Mouse (Mus musculus) small intestine, adult 2 months (tissue): ENCODE data around the gene Qsox1. TPM values are rescaled to one million over a fixed set of nuclear protein-coding genes. Genes with fewer than 3 reads are reported as not detected.
A peak's percentile ranks its signal among the peaks of the same experiment; 100 is the strongest.

ENCODE experiments used
- H3K27ac ChIP-seq: fragments of 200-500 bp; 2 replicates; pipeline ENCODE4 v1.5.1; 2012; ENCODE audit warnings: low read depth, low read length, control low read depth, inconsistent platforms; ENCODE audit not compliant: insufficient read depth
- H3K27me3 ChIP-seq: fragments of 200-500 bp; 2 replicates; pipeline ENCODE4 v1.6.1; 2012; ENCODE audit warnings: mild to moderate bottlenecking, moderate library complexity, low read length, inconsistent platforms; ENCODE audit not compliant: control insufficient read depth, insufficient read depth
- H3K36me3 ChIP-seq: fragments of 200-500 bp; 2 replicates; pipeline ENCODE4 v1.6.1; 2012; ENCODE audit warnings: mild to moderate bottlenecking, low read length, control low read depth, inconsistent platforms; ENCODE audit not compliant: control insufficient read depth, insufficient read depth
- H3K4me1 ChIP-seq: fragments of 200-500 bp; 2 replicates; pipeline ENCODE4 v1.6.1; 2012; ENCODE audit warnings: low read length, inconsistent platforms, mixed read lengths; ENCODE audit not compliant: control insufficient read depth, insufficient read depth, insufficient read length
- H3K4me3 ChIP-seq: fragments of 200-500 bp; 2 replicates; pipeline ENCODE4 v1.5.1; 2012; ENCODE audit warnings: low read depth, mild to moderate bottlenecking, control low read depth, inconsistent platforms, low read length, moderate library complexity
- CTCF ChIP-seq: fragments of 200-500 bp; IDR thresholded peaks from 2 replicates; pipeline ENCODE4 v1.5.1; 2012; ENCODE audit warnings: low read depth, mild to moderate bottlenecking, control low read depth, inconsistent platforms, low read length, moderate library complexity, mixed read lengths; ENCODE audit not compliant: insufficient replicate concordance, insufficient read length; ENCODE audit errors: extremely low read depth
- POLR2A ChIP-seq: fragments of 200-500 bp; IDR thresholded peaks from 2 replicates; pipeline ENCODE4 v1.6.1; 2012; ENCODE audit warnings: low read depth, mild to moderate bottlenecking, control low read depth, inconsistent platforms, low read length, moderate library complexity
- WGBS: fragments of 180-500 bp; shearing (Covaris S2); methylation state at CpG from one replicate; pipeline ENCODE4 v1.1.7; 2018; 5-methylcytosine and 5-hydroxymethylcytosine counted together
- polyA plus RNA-seq: library from polyadenylated mRNA; depleted of rRNA; stranded (reverse); fragments of >200 nt; gene quantifications from 2 replicates; pipeline ENCODE4 v1.2.3, GENCODE M21; 2012

Gene Qsox1
- polyA plus RNA-seq, 1 experiment, result 77.8 TPM

- H3K27ac ChIP-seq, result no peak overlapping the region
- no peaks in the 10 kb centered on the region for H3K4me1 ChIP-seq
- WGBS, result 63% methylated on average over 9 of the region's 9 CpGs
- peaks cover 22% of the 10 kb centered on the region for H3K27me3 ChIP-seq
- H3K36me3 ChIP-seq, result no peaks in the 10 kb centered on the region
- H3K4me3 ChIP-seq, result no peak overlapping the region
- no peak for TF ChIP-seq POLR2A
- no peak for TF ChIP-seq CTCF
These were observed 59.3 kb downstream of the Qsox1 start for GRCm38 (mm10) chr1:155753411-155753810.

- no peak within 1 kb of the TSS for H3K27ac ChIP-seq
- peaks cover 22% of the 10 kb centered on the region for H3K27me3 ChIP-seq
- H3K36me3 ChIP-seq, result no peaks in the 10 kb centered on the region
- H3K4me1 ChIP-seq, result no peaks in the 10 kb centered on the region
- no peak within 1 kb of the TSS for H3K4me3 ChIP-seq
- 69% methylated on average over 6 of the region's 6 CpGs for WGBS
- no peak for TF ChIP-seq POLR2A
- TF ChIP-seq CTCF, result no peak
These were observed 61.0 kb downstream of the Qsox1 start, which contains the start of gene Lhx4 for GRCm38 (mm10) chr1:155751484-155752255. Lhx4 (minus strand) TSS chr1:155751684.

- TF ChIP-seq CTCF (no peak), POLR2A (no peak)
- Histone ChIP-seq H3K4me1 (no peaks in the 10 kb centered on the region), H3K27ac (no peak overlapping the region), H3K27me3 (peaks cover 30% of the 10 kb centered on the region), H3K4me3 (no peak overlapping the region), H3K36me3 (no peaks in the 10 kb centered on the region)
- WGBS, result 30% methylated on average over 11 of the region's 11 CpGs
These were observed 62.0 kb downstream of the Qsox1 start for GRCm38 (mm10) chr1:155750517-155751178.

- Histone ChIP-seq H3K4me3 (no peak overlapping the region), H3K27me3 (peaks cover 39% of the 10 kb centered on the region), H3K27ac (no peak overlapping the region), H3K36me3 (no peaks in the 10 kb centered on the region), H3K4me1 (peaks cover under 1% of the 10 kb centered on the region; the same call in 1 of the 2 replicates)
- WGBS, result 70% methylated on average over 5 of the region's 5 CpGs
- TF ChIP-seq CTCF, result no peak
- TF ChIP-seq POLR2A, result no peak
These were observed 64.8 kb downstream of the Qsox1 start for GRCm38 (mm10) chr1:155747911-155748310.

GRCm38 (mm10) chr1:155747011-155747410 is 65.7 kb downstream of the Qsox1 start:
- Histone ChIP-seq H3K36me3 (no peaks in the 10 kb centered on the region), H3K4me1 (peaks cover 7% of the 10 kb centered on the region), H3K4me3 (no peak overlapping the region), H3K27me3 (peaks cover 41% of the 10 kb centered on the region), H3K27ac (no peak overlapping the region)
- TF ChIP-seq CTCF (no peak), POLR2A (no peak)
- 23% methylated on average over 8 of the region's 8 CpGs for WGBS

- Histone ChIP-seq H3K36me3 (no peaks in the 10 kb centered on the region), H3K4me3 (peak overlapping the region; percentile 54), H3K27me3 (peaks cover 50% of the 10 kb centered on the region), H3K27ac (no peak overlapping the region), H3K4me1 (peaks cover 9% of the 10 kb centered on the region)
- TF ChIP-seq POLR2A, result no peak
- TF ChIP-seq CTCF, result no peak
- 1% methylated on average over 81 of the region's 81 CpGs for WGBS
These were observed 70.0 kb downstream of the Qsox1 start for GRCm38 (mm10) chr1:155742411-155743363.
